Mouse (Mus musculus) G1E (cell line): ENCODE data around the gene Pdss1.

Experiments used
- CTCF ChIP-seq: IDR thresholded peaks from 2 replicates; pipeline ENCODE4 v1.5.1; 2012; ENCODE audit warnings: low read depth, low read length, inconsistent platforms, mixed read lengths
- GATA1 ChIP-seq: IDR thresholded peaks from 2 replicates; pipeline ENCODE4 v1.6.1; 2012; ENCODE audit warnings: borderline replicate concordance, low read length, inconsistent platforms, mixed read lengths
- GATA2 ChIP-seq: IDR thresholded peaks from 2 replicates; pipeline ENCODE4 v1.6.1; 2012; ENCODE audit warnings: low read depth, low read length, inconsistent platforms, borderline replicate concordance
- POLR2AphosphoS5 ChIP-seq: IDR thresholded peaks from 2 replicates; pipeline ENCODE4 v1.6.1; 2012; ENCODE audit warnings: low read depth, low read length, inconsistent platforms; ENCODE audit not compliant: insufficient replicate concordance
- TAL1 ChIP-seq: conservative IDR thresholded peaks from 2 replicates; pipeline ENCODE4 v1.6.1; 2012; ENCODE audit warnings: low read depth, low read length, inconsistent platforms, mixed read lengths

DNA sequence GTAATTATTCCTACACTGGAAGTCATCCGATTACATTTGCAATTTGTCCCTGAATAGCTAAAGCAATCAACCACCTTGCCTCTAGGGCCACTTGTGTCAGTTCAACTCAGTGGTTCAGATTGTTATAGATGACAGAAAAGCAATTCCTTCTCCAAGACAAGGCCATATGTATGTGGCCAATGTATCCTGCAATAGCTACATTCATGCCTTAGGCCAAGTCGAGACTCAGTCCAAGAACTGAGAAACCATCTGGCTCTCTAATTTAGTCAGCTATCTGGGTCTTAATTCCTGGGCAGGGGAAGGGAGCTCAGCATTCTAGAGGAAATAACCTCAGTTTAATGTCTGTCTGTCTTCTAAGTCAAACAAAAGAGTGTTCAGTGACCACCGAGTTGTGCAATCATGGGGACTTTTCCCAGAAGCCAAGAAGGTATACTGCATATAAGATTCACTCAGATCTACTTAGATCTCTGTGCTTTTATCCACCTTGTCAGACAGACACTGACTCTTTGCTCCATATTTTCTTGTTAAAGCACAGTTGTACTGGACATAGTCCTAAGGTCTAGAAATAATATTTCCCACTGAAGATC lies 82.2 kb downstream of the Pdss1 start:
- TF ChIP-seq GATA1 (no peak), CTCF (no peak), TAL1 (no peak), POLR2AphosphoS5 (no peak), GATA2 (no peak)
